Mouse (Mus musculus) kidney, adult 8-10 months (tissue): Measurements from ENCODE around the gene Perm1.

Experiments used
- DNase-seq, 2 experiments: peaks; one replicate each; pipeline ENCODE4 v3.0.0; 2022

Gene Perm1

DNA sequence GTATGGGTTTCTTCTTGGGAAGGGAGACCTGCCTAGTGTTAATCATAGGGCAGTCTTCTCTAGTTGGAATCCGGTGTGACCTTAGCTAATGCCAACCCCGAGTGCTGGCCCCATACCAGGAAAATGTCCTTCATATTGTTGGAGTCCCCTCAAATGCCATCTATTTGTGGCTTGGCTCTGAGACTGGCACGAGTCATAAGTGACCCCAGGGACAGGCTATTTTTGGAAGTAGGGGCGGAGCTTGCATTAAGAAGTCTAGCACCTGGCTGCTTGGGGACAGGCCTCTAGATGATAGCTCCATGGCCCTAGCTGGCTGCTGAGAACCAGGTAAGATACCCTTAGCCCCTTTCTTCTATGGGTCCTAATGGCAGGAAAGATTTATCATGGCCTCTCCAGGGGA is at the start of gene Perm1:
Perm1 (plus strand) TSS at position 220 of the 400 bp plus-strand sequence.
- peak; percentile 61 to 78 for DNase-seq

DNA sequence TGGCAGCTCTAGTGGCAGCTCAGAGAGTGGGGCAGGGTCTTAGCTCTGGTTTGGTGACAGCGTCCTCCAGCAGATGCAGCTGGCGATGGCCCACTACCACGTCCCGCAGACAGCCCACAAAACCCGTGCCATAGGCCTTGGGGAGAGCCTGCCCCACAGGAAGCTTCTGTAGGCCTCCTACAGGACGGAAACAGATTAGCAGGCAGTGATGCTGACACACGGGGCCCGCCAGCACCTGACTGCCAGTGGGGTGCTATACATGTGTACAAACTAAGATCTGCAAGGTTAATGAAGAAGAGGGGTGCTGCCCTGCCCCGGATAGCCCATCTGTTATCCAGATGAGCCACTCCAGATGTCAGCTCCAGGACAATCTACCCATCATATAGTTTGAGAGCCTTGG is 49.2 kb upstream of the Perm1 start:
- no peak for DNase-seq

DNA sequence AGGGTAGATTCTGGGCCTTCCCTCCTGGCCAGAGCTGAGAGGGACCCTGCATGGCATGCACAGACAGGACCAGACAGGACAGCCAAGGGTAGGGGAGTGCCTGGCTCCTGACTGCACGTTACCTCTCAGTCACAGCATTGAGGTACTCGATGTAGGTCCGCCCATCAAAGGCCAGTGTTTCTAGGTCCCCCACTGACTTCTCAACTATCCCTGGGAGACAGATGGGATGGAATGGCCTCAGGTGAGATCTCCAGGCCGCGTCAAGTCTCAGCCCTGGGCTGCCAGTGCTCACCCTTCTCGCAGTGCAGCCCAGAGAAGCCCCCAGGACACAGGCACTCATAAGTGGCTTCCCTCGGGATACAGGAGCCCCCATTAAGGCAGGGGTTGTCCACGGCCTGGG is 47.1 kb upstream of the Perm1 start:
- no peak for DNase-seq

DNA sequence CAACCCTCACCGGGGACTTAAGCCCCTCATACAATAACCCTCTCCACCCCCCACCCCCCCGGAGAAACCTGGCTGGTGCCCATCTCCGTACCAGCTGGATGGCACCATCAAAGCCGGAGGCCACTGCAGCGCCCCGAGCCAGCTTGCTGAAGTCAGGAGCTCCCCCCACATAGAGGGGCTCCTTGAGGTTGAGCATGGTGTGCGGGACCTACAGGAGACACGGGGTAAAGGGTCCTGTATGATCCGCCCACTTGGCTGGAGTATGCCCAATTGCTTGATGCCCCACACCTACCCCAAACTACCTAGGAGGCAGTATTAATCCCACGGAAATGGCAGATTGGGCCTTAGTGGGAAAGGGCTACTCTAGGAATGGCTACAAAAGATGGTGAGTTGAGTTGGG is 46.5 kb upstream of the Perm1 start:
- no peak for DNase-seq

DNA sequence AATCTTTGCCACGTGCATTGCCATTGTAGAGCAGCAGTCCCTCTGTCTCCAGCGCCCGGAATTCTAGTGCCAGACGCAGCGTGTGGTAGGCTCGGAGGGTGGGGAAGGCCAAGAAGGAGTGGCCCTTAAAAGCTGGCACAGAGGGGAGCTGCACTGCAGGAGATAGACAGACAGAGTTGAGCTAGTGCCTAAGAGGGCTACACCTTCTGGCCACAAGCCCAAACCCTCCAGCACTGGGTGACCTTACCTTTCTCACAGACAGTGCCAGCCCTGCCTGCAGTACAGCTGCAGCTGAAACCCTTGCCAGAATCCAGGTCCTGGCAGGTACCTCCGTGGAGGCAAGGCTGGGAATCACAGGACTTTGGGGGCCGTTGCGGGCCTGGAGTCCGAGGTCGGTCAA is 43.8 kb upstream of the Perm1 start:
- DNase-seq, result no peak

DNA sequence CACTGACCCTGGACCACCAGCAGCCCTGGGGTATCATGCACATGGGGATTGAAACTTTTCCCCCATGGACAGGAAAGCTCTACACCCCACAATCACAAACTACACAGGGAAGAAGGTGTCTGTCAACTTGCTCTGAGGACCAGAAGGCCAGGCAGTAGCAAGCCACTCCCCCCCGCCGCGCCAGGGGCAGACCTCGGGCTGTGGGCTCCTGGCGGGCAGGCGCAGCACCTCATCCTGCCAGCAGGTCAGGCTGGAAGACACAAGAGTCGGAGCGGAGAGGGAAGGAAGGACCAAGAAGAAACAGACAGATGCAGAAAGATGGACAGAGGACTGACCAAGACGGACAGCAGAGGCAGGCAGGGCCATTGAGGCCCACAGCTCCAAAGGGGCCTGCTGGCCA is 38.0 kb upstream of the Perm1 start:
- no peak for DNase-seq

DNA sequence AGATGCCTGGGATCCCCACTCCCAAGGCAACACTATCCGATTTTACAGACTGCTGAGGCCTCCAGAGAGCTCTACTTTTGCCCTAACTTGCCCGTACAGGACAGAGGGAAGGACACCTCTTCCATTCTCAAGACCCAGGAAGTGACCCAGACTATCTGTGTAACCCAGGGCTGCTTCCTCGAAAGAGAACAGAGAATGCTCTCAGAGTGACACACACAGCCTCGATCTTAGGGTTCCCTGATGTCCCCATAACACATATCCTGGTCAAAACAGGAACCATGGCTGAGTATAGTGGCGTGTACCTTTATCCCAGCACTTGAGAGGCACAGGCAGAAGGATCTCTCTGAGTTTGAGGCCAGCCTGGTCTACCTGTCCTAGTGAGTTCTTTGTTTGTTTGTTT is 31.9 kb upstream of the Perm1 start:
- no peak for DNase-seq

DNA sequence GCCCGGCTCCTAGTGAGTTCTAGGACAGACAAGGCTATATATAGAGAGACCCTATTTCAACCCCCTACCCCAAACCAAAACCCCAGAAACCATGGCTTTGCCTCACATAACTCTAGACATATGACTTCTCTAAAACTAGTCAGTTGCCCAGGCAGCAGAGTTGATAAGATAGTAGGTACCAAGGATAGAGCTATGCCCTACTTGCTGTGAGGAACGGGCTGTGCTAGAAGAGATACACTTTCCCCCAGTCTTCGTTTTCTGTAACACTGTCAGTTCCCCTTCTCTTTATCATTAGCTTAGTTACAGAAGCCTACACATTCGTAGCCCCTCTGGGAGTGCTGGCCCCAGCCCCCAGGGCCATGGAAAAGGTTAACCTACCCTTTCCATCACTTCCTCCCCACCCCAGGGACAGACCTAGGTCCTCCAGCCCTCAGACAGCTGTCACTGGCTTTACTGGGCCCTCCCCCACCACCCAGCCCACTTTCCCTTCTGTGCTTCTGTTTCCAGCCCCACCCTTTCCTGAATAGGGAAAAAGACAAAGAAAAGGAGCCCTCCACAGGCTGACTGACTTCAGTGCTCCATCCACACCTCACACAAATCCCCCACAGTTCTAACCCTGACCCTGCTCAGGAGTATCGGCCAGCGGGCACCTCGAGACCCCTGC is 31.2 kb upstream of the Perm1 start:
- no peak for DNase-seq

DNA sequence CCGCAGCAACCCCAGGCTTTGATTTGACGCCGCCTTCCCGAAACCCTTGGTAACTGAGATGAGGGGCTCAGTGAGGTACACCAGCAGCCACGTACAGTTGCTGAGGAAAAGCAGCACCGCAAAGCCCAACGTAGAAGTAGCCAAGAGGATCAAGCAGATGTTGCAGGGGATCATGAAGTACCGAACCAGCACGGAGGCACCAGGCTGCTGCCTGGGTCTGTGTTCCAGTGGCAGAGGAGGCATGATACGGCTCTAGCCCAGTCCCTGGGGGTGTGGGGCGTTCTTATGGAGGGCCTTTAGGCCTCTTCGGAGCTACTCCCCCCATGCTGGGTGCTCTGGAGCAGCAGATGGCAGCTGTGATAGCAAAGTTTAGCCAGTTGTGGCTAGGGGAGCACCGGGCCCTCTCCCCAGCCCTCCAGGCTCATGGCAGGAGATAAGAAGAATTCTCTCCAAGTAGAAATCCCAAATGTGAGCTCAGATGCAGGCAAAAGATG is 30.2 kb upstream of the Perm1 start:
- DNase-seq, result no peak

DNA sequence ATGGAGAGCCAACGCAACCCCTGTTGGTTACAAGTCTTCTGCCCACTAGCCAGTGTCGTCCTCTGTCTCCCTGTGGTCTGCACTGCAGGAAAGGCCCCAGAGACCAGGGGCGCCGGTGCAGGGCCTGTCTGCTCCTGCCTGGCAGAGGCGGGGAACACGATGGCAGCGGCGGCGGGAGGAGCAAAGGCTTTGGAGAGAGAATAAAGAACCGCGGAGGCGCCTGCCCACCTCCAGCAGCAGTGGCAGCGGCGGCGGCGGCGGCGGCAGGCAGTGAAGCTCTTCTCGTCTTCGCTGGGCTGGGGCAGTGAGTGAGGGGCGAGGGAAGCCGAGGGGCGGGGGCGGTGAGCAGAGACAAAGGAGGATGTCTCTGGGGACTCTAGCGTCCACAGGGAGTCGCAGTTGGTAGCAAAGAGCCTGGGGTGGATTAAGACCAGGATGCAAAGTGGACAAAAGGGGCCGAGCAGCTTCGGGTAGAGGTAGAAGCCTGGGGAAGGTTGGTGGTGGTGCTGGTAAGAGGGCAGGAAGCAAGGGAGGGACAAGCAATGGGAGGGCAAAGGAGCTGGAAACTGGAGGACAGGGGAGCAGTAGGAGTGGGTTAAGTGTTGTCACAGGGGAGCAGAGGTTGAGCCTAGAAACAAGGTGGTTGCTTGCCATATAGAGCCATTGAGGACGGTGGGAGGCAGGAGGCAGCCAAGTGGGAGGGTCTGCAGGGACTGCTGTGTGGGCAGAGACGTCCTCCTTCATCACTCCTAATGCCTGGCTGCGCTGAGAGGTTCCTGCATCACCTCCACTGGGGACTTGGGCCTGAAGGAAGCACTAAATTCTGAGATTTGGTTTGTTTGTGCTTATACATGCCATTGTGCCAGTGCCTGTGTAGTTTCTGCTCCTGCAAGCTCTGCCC is 29.5 kb upstream of the Perm1 start:
- no peak for DNase-seq

DNA sequence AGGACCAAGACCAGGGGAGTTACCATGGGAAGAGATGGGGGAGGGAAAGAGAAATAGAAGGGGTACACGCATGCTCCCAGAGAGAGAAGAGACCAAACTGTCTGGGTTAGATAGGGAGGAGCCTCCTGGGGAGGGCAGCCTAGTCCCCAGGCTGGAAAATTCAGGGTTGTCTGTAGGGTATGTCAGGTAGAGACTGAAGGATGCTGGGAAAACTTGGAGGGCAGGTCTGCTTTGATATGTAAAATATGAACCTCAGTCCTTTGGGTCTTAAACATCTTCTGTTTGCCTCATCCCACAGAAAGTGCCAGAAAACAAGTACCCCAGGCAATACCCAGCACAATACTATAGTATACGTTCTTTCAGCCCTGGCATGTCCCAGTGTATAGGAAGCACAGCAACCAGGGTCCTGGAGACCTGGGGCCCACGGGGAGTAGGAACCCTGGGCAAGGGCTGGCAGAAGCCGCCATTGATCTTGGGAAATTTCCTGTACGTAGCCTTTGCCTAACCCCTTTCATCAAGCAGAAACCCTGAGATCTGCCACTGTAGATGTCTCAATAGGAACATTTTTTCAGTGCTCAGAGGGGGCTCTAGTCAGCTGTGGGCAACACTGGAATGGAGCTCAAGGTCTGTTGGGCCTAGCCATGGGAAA is 27.4 kb upstream of the Perm1 start:
- DNase-seq, result no peak

DNA sequence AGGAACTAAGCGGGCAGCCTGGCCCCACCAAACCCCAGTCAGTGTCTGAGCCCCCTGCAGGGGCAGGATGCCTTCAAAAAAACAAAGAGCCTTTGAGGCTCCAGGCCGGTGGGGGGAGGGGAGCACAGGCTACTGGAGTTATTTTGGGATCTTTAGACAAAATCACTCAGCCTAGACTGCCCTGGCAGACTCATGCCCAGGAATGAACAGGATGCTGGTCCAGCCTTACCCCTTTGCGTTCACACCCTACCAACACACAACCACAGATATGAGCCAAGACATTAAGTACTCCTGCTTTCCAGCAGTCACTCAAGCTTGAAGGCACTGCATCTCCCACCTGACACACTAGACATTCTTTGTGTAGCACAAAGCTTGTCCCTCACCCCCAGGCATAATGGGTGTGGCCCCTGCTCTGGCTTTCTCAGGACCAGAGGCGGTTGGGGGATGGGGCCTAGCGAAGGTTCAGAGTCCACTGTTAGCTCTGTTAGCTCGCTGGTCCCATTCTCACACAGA is 26.8 kb upstream of the Perm1 start:
- DNase-seq, result peak; percentile 52 to 72

DNA sequence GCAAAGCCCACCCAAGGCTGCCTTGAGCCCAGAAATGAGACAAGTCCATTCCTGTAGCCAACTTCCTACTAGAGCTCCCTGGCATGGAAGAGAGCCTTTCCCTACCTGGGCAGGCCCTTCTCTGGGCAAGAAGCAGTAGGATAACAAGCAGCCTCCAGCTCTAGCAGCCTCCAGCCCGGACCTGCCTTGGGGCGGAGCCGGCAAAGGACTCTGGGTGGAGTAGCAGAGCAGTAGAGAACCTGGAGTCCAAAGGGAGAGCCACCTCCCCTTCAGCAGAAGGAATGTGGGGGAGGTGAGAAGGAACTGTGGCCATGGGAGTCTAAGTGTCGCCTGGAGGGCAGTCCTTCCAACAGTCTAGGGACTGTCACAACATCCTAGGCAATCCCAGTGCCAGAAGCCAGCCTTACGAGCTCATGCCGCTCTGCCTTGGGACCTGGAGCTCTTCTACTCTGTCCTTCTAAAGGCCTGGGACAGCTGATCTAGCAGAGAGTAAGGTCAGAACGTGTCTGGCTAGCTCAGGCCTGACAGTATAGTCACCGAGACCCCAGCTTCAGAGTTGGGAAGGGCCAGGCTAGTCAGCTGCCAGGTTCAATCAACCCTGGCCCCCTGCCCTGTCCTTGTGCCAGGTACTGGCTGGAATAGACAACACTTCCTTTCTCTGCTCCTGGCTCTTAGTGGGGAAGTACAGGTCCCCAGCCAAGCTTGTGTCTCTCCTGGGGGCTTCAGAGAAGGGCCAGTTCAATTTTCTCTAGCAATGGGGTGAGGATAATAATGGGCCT is 23.1 kb upstream of the Perm1 start:
- peak; percentile 82 to 87 for DNase-seq

DNA sequence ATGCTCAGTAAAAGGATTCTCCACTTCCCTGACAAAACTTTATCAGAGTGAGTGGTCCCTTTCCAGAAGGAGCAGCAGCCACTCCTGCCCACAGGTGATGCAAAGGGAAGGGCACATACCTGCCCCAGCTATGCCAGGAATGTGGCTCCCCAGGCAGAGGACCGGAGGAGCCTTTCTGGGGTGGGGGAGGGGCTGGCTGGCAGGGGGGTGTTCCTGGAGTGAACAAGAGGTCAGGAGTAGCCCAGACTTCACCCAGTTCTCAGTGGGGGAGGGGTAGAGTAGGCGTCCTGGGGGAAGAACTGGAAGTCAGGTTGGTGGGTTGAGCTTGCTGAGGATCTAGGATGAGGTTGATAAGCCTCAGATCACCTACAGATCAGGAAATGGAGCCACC is 22.5 kb upstream of the Perm1 start:
- peak; percentile 45 to 67 for DNase-seq

DNA sequence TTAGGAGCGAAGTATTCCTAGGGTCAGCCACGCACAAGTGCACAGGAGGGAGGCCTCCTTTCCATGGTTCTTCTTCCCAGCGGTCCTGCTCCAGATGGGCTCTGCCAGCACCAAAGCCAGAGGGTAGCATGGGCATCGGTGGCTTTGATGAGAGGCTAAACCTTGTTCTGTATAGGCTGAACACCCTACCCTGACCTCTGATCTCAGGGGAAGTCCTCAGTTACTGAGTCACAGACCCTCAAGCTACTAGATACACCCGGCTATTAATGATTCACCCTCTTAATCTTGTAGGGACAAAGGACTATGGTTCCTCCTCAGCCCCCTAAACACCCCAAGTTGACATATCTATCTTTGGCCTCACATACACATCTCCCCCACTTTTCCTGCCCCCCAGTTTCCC is 21.8 kb upstream of the Perm1 start:
- DNase-seq, result no peak

DNA sequence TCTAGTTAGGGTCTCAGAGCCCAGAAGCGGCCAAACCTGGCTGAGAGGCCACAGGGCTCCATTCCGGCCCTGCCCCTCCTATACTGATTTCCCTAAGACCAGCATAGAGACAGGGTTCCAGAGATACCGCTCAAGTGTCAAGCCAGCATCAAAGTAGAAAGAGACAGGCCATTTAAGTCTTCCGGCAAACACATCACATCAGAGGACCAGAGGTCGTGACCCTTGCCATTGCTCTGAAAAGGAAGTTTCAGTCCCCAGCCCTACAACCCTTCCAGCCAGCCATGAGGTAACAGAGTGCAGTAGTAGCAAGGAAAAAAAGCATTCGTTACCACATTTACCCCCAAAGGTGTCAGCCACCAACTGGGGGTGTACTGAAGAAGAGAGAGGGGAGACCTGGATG is 21.3 kb upstream of the Perm1 start:
- no peak for DNase-seq

DNA sequence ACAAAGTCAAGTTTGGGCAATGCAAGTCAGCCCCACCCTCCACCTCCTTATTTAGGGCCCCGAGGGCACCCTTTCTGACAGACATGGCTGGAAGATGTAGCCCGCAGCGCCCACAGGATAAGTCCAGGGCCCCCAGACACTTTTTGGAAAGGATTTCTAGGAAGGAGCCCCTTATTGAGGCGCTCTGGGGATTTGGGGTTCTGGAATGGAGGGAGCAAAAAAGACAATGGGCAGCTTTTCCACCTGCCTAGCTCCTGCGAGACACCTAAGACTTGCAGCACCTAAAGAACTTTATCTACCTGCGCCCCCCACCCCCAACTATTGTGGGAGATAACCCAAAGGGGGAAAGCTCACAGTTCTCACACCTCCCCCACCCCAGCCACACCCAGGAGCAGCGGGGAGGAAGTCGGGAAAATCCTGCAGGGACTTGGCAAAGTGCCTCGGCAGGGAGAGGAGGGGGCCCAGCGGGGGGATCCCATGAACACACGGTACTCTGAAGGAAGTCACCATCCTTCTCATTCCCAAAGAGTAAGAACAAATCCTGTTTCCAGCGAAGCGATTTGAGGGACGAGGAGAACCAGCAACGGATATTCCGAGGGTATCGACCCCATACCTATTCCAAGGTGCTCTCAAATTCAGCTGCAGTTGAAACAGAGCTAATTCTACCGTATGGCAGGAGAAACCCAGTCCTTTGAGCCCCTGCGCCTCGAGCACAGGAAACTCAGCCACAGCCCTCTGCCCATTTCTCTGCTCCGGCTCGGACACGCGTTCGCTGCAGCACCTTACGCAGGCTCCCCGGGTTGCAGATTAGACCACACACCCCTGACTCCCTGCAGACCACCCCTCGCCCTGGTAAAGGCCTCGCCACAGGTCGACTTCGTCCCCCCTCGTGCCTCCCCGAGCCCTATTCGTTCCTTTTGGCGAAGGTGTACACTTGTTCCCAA is 19.5 kb upstream of the Perm1 start:
- DNase-seq, result peak; percentile 48 to 68

DNA sequence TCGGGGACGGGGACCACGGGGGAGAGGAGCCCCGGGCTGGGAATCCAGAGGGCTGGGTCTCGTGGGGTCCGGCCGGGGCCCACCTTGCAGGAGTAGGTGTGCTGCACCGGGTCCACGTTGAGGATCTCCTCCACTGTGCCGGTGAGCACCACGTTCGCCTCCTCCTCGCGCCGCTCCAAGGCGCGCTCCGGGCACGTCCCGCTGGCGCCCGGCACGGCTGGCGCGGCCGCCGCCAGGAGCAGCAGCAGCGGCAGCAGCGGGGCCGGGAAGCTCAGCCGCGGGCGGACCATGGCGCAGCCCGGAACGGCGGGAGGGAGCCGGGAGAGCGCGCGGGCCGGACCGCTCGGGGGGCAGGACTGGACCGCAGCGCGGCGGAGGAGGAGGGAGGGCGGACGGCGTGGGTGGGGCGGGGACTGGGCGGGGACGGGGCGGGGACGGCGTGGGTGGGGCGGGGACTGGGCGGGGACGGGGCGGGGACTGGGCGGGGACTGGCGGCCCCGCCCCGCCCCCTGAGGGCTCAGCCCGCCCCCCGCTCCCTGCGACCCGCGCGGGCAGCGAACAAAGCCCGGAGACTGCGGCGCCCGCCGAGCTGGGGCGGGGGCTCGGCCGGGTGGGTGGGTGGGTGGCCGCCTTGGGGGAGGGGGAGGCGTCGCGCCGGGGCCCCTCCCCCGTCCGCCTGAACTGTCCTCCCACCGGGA is 18.4 kb upstream of the Perm1 start, which contains the start of gene Agrn:
Agrn (minus strand) TSS at position 358 of the 698 bp plus-strand sequence.
- peak; percentile 50 to 56 for DNase-seq

DNA sequence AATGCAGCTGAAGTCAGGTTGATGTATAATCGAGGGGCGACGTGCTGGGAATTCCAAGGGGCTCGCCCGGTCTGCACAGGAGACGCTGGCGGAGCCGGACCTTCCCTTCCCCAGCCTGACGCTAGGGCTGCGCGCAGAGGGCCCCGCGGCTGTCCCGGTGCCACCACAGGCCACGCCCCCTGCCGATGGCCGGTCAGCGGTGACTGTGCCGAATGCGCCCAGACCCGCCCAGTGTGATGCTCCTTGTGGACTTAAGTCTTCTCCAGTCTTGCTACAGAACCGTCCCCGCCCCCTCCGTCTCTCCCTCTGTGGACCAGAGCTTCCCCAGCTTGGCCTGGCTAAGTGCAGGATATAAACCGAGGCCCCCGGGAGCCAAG is 17.9 kb upstream of the Perm1 start:
- DNase-seq, result peak; percentile 88 to 89

DNA sequence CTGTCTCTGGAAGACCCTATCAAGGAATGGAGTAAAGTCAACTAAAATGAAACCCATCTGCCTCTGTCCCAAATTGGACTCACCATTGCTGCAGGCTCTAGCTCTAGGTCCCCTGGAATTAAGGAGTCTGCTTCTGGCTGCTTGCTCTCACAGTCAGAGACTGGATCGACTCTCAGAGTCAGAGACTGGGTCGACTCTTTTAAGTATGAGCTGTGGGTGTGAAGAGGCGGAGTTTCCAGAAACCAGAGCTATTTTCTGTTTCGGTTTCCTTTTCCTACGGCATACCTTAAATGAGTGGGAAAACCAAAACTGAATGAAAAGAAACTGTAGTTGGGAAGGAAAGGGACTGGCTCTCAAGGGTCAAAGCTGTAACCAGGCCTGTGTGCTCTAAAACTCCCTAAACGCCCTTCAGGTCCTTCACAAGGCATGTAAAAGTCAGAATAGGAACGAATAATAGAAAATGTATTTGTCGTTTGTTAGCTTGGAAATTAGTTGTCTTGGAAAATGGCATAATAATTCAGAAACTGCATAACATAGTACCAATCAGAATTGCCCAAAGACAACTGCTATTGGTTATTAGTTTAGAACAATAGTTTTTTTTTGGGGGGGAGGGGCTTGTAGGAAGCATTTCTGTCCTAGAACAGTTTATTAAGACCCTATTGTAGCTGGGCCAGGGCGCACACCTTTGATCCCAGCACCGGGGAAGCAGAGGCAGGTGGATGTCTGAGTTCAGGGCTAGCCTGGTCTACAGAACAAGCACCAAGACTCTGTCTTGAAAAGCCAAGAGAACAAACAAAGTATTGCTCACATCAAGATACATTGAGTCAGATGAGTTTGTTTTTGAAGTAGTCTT is 14.8 kb upstream of the Perm1 start, which contains the start of gene Isg15:
Isg15 (minus strand) TSS at position 196 of the 853 bp plus-strand sequence.
- DNase-seq, result no peak
